Mouse (Mus musculus) G1E (cell line): ENCODE results near the gene Abr.

ENCODE experiments used
- CTCF ChIP-seq: IDR thresholded peaks from 2 replicates; pipeline ENCODE4 v1.5.1; 2012; ENCODE audit warnings: low read depth, low read length, inconsistent platforms, mixed read lengths
- GATA1 ChIP-seq: IDR thresholded peaks from 2 replicates; pipeline ENCODE4 v1.6.1; 2012; ENCODE audit warnings: borderline replicate concordance, low read length, inconsistent platforms, mixed read lengths
- GATA2 ChIP-seq: IDR thresholded peaks from 2 replicates; pipeline ENCODE4 v1.6.1; 2012; ENCODE audit warnings: low read depth, low read length, inconsistent platforms, borderline replicate concordance
- POLR2AphosphoS5 ChIP-seq: IDR thresholded peaks from 2 replicates; pipeline ENCODE4 v1.6.1; 2012; ENCODE audit warnings: low read depth, low read length, inconsistent platforms; ENCODE audit not compliant: insufficient replicate concordance

GRCm38 (mm10) chr11:76599219-76599618 is 22.9 kb downstream of the Abr start:
- TF ChIP-seq CTCF (no peak), POLR2AphosphoS5 (no peak), GATA2 (no peak), GATA1 (no peak)
